Mouse (Mus musculus) heart, embryonic 11.5 days (tissue): ENCODE results near the gene Slc35b1. TPM values are rescaled to one million over a fixed set of nuclear protein-coding genes. Genes with fewer than 3 reads are reported as not detected.
A peak's percentile ranks its signal among the peaks of the same experiment; 100 is the strongest.

Experiments used
- ATAC-seq: fragments of 200-750 bp; cut with Nextera tagmentation; replicated peaks from 2 replicates; pipeline ENCODE4 v1.8.0; 2017; ENCODE audit warnings: moderate library complexity; ENCODE audit not compliant: insufficient number of reproducible peaks, low FRiP score, low TSS enrichment
- H3K27ac ChIP-seq: fragments of 300-500 bp; sonication (generic); 2 replicates; pipeline ENCODE4 v1.5.1; 2014; ENCODE audit warnings: mild to moderate bottlenecking, low read depth, low read length
- H3K27me3 ChIP-seq: fragments of 300-500 bp; sonication (generic); 2 replicates; pipeline ENCODE4 v1.6.1; 2014; ENCODE audit warnings: mild to moderate bottlenecking, low read length, mixed read lengths; ENCODE audit not compliant: control insufficient read depth, insufficient read depth
- H3K36me3 ChIP-seq: fragments of 300-500 bp; sonication (generic); 2 replicates; pipeline ENCODE4 v1.6.1; 2014; ENCODE audit warnings: mild to moderate bottlenecking, low read length, moderate library complexity, mixed read lengths; ENCODE audit not compliant: control insufficient read depth, insufficient read depth
- H3K4me1 ChIP-seq: fragments of 300-500 bp; sonication (generic); 2 replicates; pipeline ENCODE4 v1.6.1; 2014; ENCODE audit warnings: low read length; ENCODE audit not compliant: control insufficient read depth, insufficient read depth
- H3K4me2 ChIP-seq: fragments of 300-500 bp; sonication (generic); 2 replicates; pipeline ENCODE4 v1.6.1; 2014; ENCODE audit warnings: mild to moderate bottlenecking, moderate library complexity
- H3K4me3 ChIP-seq: fragments of 300-500 bp; sonication (generic); 2 replicates; pipeline ENCODE4 v1.5.1; 2014; ENCODE audit warnings: low read depth, low read length
- H3K9ac ChIP-seq: fragments of 300-500 bp; sonication (generic); 2 replicates; pipeline ENCODE4 v1.6.1; 2014; ENCODE audit warnings: mild to moderate bottlenecking, low read depth, low read length, moderate library complexity
- H3K9me3 ChIP-seq: fragments of 300-500 bp; sonication (generic); replicated peaks from 2 replicates; pipeline ENCODE4 v1.6.1; 2016; ENCODE audit warnings: low read length; ENCODE audit not compliant: control insufficient read depth
- WGBS: fragments of 180-500 bp; shearing (Covaris S2); extraction: QIAGEN DNeasy Blood & Tissue Kit; methylation state at CpG from one replicate; pipeline ENCODE4 v1.1.7; 2014; ENCODE audit not compliant: insufficient replicate concordance; 5-methylcytosine and 5-hydroxymethylcytosine counted together
- polyA plus RNA-seq: library from polyadenylated mRNA; unstranded; fragments of >200 nt; fragmentation: Nextera tagmentation; extraction: Ambion mirVana; gene quantifications from 2 replicates; pipeline ENCODE4 v1.2.1, GENCODE M21; 2014

Gene Slc35b1
- polyA plus RNA-seq, 1 experiment from 2014 or later = 92.4 TPM

- peaks cover 7% of the 10 kb centered on the region for H3K4me1 ChIP-seq
- H3K9me3 ChIP-seq = no peaks in the 10 kb centered on the region
- ATAC-seq = no peak
- peak overlapping the region; percentile 60 for H3K4me2 ChIP-seq
- no peaks in the 10 kb centered on the region for H3K27me3 ChIP-seq
- 37% methylated on average over 9 of the region's 9 CpGs for WGBS
- H3K9ac ChIP-seq = peak overlapping the region; percentile 60; the same call in 1 of the 2 replicates
- peaks cover 16% of the 10 kb centered on the region for H3K36me3 ChIP-seq
- peak overlapping the region; percentile 87 for H3K4me3 ChIP-seq
- peak overlapping the region; percentile 54; the same call in 1 of the 2 replicates for H3K27ac ChIP-seq
Measured at GRCm38 (mm10) chr11:95384004-95384318, 531 bp upstream of the Slc35b1 start.

DNA sequence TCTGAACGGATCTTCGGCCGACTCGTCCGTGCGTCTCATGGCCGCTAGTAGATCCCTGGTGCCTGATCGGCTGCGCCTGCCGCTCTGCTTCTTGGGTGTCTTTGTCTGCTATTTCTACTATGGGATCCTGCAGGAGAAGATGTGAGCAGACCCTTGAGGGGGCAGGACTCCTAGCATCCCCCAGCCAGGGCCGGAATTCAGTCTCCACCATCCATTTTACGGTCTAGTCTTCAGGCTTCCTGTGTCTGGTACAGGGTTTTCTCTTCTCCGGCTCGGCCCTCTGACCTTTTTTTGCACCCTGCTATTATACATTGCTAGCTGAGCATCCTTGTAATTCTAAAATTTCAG is 455 bp downstream of the Slc35b1 start:
- Histone ChIP-seq H3K4me2 (peak overlapping the region; percentile 60), H3K27ac (peak overlapping the region; percentile 90), H3K9me3 (no peaks in the 10 kb centered on the region), H3K4me1 (peaks cover 5% of the 10 kb centered on the region), H3K36me3 (peaks cover 18% of the 10 kb centered on the region), H3K9ac (peak overlapping the region; percentile 93), H3K27me3 (no peaks in the 10 kb centered on the region), H3K4me3 (peak overlapping the region; percentile 87)
- under 1% methylated on average over 14 of the region's 14 CpGs for WGBS
- no peak for ATAC-seq

GRCm38 (mm10) chr11:95387354-95387753 is 2.9 kb downstream of the Slc35b1 start:
- Histone ChIP-seq H3K27ac (no peak overlapping the region), H3K4me1 (peaks cover 4% of the 10 kb centered on the region), H3K4me2 (no peak overlapping the region), H3K27me3 (no peaks in the 10 kb centered on the region), H3K9me3 (no peaks in the 10 kb centered on the region), H3K4me3 (no peak overlapping the region), H3K36me3 (peaks cover 27% of the 10 kb centered on the region), H3K9ac (no peak overlapping the region)
- no peak for ATAC-seq
- WGBS = 81% methylated on average over 7 of the region's 7 CpGs

DNA sequence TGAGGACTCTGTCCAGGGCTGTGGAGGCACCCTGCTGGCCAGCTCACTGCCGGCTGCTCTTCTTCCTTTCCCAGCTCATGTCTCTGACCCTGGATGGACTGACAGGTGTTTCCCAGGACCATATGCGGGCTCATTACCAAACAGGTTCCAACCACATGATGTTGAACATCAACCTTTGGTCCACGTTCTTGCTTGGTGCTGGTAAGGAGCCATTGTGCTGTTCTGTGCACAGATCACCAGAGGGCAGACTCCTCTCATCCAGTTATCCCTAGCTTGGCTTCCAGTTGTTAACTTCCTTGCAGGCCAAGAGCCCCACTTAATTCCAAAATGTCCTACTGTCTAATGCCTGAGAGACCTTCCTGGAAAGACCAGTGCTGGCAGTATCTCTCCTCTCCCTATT is 4.5 kb downstream of the Slc35b1 start:
- Histone ChIP-seq H3K9ac (no peak overlapping the region), H3K27me3 (no peaks in the 10 kb centered on the region), H3K27ac (no peak overlapping the region), H3K4me2 (no peak overlapping the region), H3K4me3 (no peak overlapping the region), H3K9me3 (no peaks in the 10 kb centered on the region), H3K36me3 (peaks cover 27% of the 10 kb centered on the region), H3K4me1 (peaks cover 4% of the 10 kb centered on the region)
- no peak for ATAC-seq
- 78% methylated on average over 3 of the region's 3 CpGs for WGBS

- ATAC-seq = no peak
- Histone ChIP-seq H3K4me2 (no peak overlapping the region), H3K36me3 (peaks cover 27% of the 10 kb centered on the region)
Measured at GRCm38 (mm10) chr11:95390420-95390819, 5.9 kb downstream of the Slc35b1 start.

GRCm38 (mm10) chr11:95391201-95391600 is 6.7 kb downstream of the Slc35b1 start:
- peaks cover 27% of the 10 kb centered on the region for H3K36me3 ChIP-seq
- 76% methylated on average over 4 of the region's 4 CpGs for WGBS
- H3K9me3 ChIP-seq = no peaks in the 10 kb centered on the region
- ATAC-seq = no peak
- no peaks in the 10 kb centered on the region for H3K27me3 ChIP-seq
- H3K4me3 ChIP-seq = no peak overlapping the region
- H3K27ac ChIP-seq = no peak overlapping the region
- H3K4me1 ChIP-seq = no peaks in the 10 kb centered on the region
- no peak overlapping the region for H3K9ac ChIP-seq
- H3K4me2 ChIP-seq = no peak overlapping the region

More at GRCm38 (mm10) chr11:95390420-95390819, 5.9 kb downstream of the Slc35b1 start:
- Histone ChIP-seq H3K4me1 (peaks cover 4% of the 10 kb centered on the region), H3K27ac (no peak overlapping the region), H3K9ac (no peak overlapping the region), H3K27me3 (no peaks in the 10 kb centered on the region), H3K4me3 (no peak overlapping the region), H3K9me3 (no peaks in the 10 kb centered on the region)
- WGBS = 85% methylated on average over 6 of the region's 6 CpGs

DNA sequence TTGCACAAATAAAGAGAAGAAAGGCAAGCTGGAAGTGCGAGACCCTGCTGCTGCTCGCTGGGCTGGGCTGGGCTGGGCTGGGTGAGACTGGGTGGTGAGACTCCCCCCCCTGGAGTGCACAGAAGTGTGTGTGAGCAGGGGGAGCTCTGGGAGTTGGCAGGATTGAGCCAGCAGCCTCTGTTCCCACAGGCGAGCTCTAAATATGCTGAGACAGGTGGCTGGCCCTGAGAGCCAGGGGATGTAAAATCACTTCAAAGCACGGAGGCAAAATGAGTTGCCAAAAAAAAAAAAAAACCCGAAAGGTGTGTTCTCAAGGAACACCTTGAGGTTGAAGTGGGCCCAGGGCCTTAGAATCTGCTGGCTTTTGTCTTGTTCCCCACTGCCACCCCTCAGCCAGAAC is 7.3 kb downstream of the Slc35b1 start:
- no peak for ATAC-seq
- Histone ChIP-seq H3K9me3 (no peaks in the 10 kb centered on the region), H3K27ac (no peak overlapping the region), H3K27me3 (no peaks in the 10 kb centered on the region), H3K4me1 (no peaks in the 10 kb centered on the region), H3K9ac (no peak overlapping the region), H3K36me3 (peaks cover 27% of the 10 kb centered on the region), H3K4me3 (no peak overlapping the region), H3K4me2 (no peak overlapping the region)
- 79% methylated on average over 5 of the region's 5 CpGs for WGBS

- Histone ChIP-seq H3K9me3 (no peaks in the 10 kb centered on the region), H3K4me2 (no peak overlapping the region), H3K9ac (no peak overlapping the region), H3K27me3 (no peaks in the 10 kb centered on the region), H3K27ac (no peak overlapping the region), H3K4me1 (no peaks in the 10 kb centered on the region), H3K36me3 (peaks cover 25% of the 10 kb centered on the region), H3K4me3 (no peak overlapping the region)
- 56% methylated on average over 7 of the region's 7 CpGs for WGBS
- no peak for ATAC-seq
Measured at GRCm38 (mm10) chr11:95392223-95392667, 7.8 kb downstream of the Slc35b1 start.

GRCm38 (mm10) chr11:95392708-95393499 is 8.4 kb downstream of the Slc35b1 start:
- 75% methylated on average over 11 of the region's 11 CpGs for WGBS
- H3K27me3 ChIP-seq = no peaks in the 10 kb centered on the region
- no peak overlapping the region for H3K9ac ChIP-seq
- no peaks in the 10 kb centered on the region for H3K4me1 ChIP-seq
- H3K36me3 ChIP-seq = peaks cover 19% of the 10 kb centered on the region
- no peaks in the 10 kb centered on the region for H3K9me3 ChIP-seq
- no peak overlapping the region for H3K4me2 ChIP-seq
- no peak for ATAC-seq
- H3K27ac ChIP-seq = no peak overlapping the region
- H3K4me3 ChIP-seq = no peak overlapping the region
